Mouse (Mus musculus): ENCODE measurements around the gene Havcr1. TPM values are rescaled to one million over a fixed set of nuclear protein-coding genes. Genes with fewer than 3 reads are reported as not detected.

Havcr1 gene
- polyA plus RNA-seq, 1 experiment from 2014 or later: 2.7 TPM

DNA sequence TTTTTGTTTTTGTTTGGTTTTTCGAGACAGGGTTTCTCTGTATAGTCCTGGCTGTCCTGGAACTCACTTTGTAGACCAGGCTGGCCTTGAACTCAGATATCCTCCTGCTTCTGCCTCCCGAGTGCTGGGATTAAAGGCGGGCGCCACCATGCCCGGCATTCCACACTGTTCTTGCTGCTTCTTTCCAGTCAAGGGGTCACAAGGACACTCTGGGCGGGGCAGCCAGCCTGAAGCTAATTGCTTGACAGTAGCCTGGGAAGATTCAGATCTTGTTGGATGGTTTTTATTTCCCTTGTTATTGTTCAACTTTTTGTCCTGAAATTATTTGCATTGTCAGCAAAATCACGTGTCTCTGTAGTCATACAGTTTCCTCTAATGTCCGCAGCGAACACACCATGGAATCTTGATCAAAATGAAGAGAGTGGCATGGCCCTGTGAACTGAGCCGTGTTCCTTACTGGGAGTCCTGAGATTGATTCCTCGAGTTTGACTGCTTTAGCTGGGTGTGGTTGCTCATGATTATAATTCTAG lies 3.3 kb upstream of the Havcr1 start:
- H3K9me3 ChIP-seq (ENCODE audit: low read depth, low read length): no peaks in the 10 kb centered on the region
- H3K4me3 ChIP-seq (ENCODE audit: low read depth, low read length): no peak overlapping the region
- H3K4me1 ChIP-seq (ENCODE audit: insufficient read depth): no peaks in the 10 kb centered on the region
- no peak overlapping the region for H3K9ac ChIP-seq
- H3K27me3 ChIP-seq (ENCODE audit: insufficient read depth, low read length): no peaks in the 10 kb centered on the region
- 83% methylated on average over 11 of the region's 11 CpGs for WGBS
- no peak for TF ChIP-seq CTCF (IDR thresholded peaks at IDR 0.05; ENCODE audit: low read depth)
- no peak overlapping the region for H3K27ac ChIP-seq (ENCODE audit: low read depth)
- DNase-seq (no peak), ATAC-seq (ENCODE audit: insufficient read depth) (no peak)
- no peak overlapping the region for H3K4me2 ChIP-seq
- no peaks in the 10 kb centered on the region for H3K36me3 ChIP-seq (ENCODE audit: insufficient read depth)

- peak; percentile 39; the same call in 1 of the 2 replicates for ATAC-seq (ENCODE audit: insufficient read depth)
- DNase-seq: peak; percentile 50
- WGBS: 47% methylated on average over 6 of the region's 6 CpGs
Measured at GRCm38 (mm10) chr11:46733242-46733789, 1.6 kb upstream of the Havcr1 start.

DNA sequence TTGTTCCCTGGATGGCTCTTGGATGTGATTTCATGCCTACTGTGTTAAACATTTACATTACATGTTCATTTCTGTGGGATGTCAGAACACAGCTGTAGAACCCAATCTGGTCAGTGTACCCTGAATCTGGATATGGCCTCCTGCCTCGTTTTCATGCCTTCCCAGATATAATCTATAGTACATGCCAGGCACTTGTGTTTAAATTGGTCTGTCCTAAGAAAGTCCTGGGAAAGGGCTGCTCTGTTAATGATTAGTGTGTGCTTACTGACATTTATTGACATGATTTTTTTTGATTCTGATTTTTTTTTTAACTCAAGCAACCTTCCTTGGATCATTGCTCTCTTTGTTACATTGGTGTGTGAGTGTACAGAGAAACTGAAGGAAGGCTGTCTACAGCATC lies 263 bp upstream of the Havcr1 start:
- H3K4me2 ChIP-seq: no peak overlapping the region
- DNase-seq: no peak
- no peaks in the 10 kb centered on the region for H3K9me3 ChIP-seq (ENCODE audit: low read depth, low read length)
- no peaks in the 10 kb centered on the region for H3K36me3 ChIP-seq (ENCODE audit: insufficient read depth)
- H3K4me3 ChIP-seq (ENCODE audit: low read depth, low read length): no peak overlapping the region
- H3K4me1 ChIP-seq (ENCODE audit: insufficient read depth): no peaks in the 10 kb centered on the region
- ATAC-seq (ENCODE audit: insufficient read depth): no peak
- H3K27ac ChIP-seq (ENCODE audit: low read depth): no peak overlapping the region
- H3K27me3 ChIP-seq (ENCODE audit: insufficient read depth, low read length): no peaks in the 10 kb centered on the region
- TF ChIP-seq CTCF (IDR thresholded peaks at IDR 0.05; ENCODE audit: low read depth): no peak
- no peak overlapping the region for H3K9ac ChIP-seq
- WGBS: 37% methylated on average over 1 of the region's 1 CpGs

More at GRCm38 (mm10) chr11:46733242-46733789, 1.6 kb upstream of the Havcr1 start:
- H3K27me3 ChIP-seq (ENCODE audit: insufficient read depth, low read length): no peaks in the 10 kb centered on the region
- peak; percentile 56 for TF ChIP-seq CTCF (IDR thresholded peaks at IDR 0.05; ENCODE audit: low read depth)
- no peaks in the 10 kb centered on the region for H3K9me3 ChIP-seq (ENCODE audit: low read depth, low read length)
- H3K4me3 ChIP-seq (ENCODE audit: low read depth, low read length): no peak overlapping the region
- no peak overlapping the region for H3K9ac ChIP-seq
- H3K27ac ChIP-seq (ENCODE audit: low read depth): no peak overlapping the region
- no peaks in the 10 kb centered on the region for H3K36me3 ChIP-seq (ENCODE audit: insufficient read depth)
- H3K4me1 ChIP-seq (ENCODE audit: insufficient read depth): no peaks in the 10 kb centered on the region
- H3K4me2 ChIP-seq: no peak overlapping the region

DNA sequence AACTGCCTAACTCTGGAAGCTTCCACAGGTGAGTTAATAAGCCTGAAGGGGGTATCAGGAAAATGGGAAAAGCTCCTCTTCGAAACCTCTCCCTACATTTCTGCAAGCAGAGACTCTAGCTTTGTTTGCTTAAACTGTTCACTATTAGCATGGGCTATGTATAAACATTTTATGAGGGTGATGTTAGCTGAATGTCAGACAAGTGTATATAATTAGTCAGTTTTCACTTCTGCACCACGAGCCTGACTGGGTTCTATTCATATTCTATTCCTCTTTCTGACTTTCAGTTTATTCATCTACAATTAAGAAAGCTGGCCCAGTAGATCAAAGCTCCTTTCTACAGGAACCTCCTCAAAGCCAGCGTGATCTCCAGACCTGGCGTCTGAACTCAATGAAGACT lies 4.6 kb downstream of the Havcr1 start:
- Histone ChIP-seq H3K4me3 (ENCODE audit: low read depth, low read length) (no peak overlapping the region), H3K4me1 (ENCODE audit: insufficient read depth) (no peaks in the 10 kb centered on the region), H3K27me3 (ENCODE audit: insufficient read depth, low read length) (no peaks in the 10 kb centered on the region), H3K9me3 (ENCODE audit: low read depth, low read length) (no peaks in the 10 kb centered on the region), H3K4me2 (no peak overlapping the region), H3K27ac (ENCODE audit: low read depth) (no peak overlapping the region), H3K9ac (no peak overlapping the region), H3K36me3 (ENCODE audit: insufficient read depth) (no peaks in the 10 kb centered on the region)
- 28% methylated on average over 4 of the region's 4 CpGs for WGBS
- DNase-seq: peak; percentile 80
- ATAC-seq (ENCODE audit: insufficient read depth): peak; percentile 70
- TF ChIP-seq CTCF (IDR thresholded peaks at IDR 0.05; ENCODE audit: low read depth): no peak

- Histone ChIP-seq H3K36me3 (ENCODE audit: insufficient read depth) (no peaks in the 10 kb centered on the region), H3K9me3 (ENCODE audit: low read depth, low read length) (no peaks in the 10 kb centered on the region), H3K9ac (no peak overlapping the region), H3K4me3 (ENCODE audit: low read depth, low read length) (no peak overlapping the region), H3K27me3 (ENCODE audit: insufficient read depth, low read length) (no peaks in the 10 kb centered on the region), H3K4me1 (ENCODE audit: insufficient read depth) (no peaks in the 10 kb centered on the region), H3K4me2 (no peak overlapping the region), H3K27ac (ENCODE audit: low read depth) (no peak overlapping the region)
- no peak for ATAC-seq (ENCODE audit: insufficient read depth)
- no peak for TF ChIP-seq CTCF (IDR thresholded peaks at IDR 0.05; ENCODE audit: low read depth)
- DNase-seq: no peak
- 78% methylated on average over 4 of the region's 4 CpGs for WGBS
Measured at GRCm38 (mm10) chr11:46740886-46741285, 6.0 kb downstream of the Havcr1 start.

- Histone ChIP-seq H3K27ac (ENCODE audit: low read depth) (no peak overlapping the region), H3K27me3 (ENCODE audit: insufficient read depth, low read length) (no peaks in the 10 kb centered on the region), H3K4me2 (no peak overlapping the region), H3K9me3 (ENCODE audit: low read depth, low read length) (no peaks in the 10 kb centered on the region), H3K36me3 (ENCODE audit: insufficient read depth) (no peaks in the 10 kb centered on the region), H3K4me1 (ENCODE audit: insufficient read depth) (no peaks in the 10 kb centered on the region), H3K9ac (no peak overlapping the region), H3K4me3 (ENCODE audit: low read depth, low read length) (no peak overlapping the region)
- DNase-seq (no peak), ATAC-seq (ENCODE audit: insufficient read depth) (no peak)
- WGBS: 63% methylated on average over 3 of the region's 3 CpGs
- no peak for TF ChIP-seq CTCF (IDR thresholded peaks at IDR 0.05; ENCODE audit: low read depth)
Measured at GRCm38 (mm10) chr11:46741716-46742115, 6.8 kb downstream of the Havcr1 start.

- H3K4me1 ChIP-seq (ENCODE audit: insufficient read depth): no peaks in the 10 kb centered on the region
- no peaks in the 10 kb centered on the region for H3K9me3 ChIP-seq (ENCODE audit: low read depth, low read length)
- H3K4me2 ChIP-seq: no peak overlapping the region
- DNase-seq: no peak
- no peak overlapping the region for H3K4me3 ChIP-seq (ENCODE audit: low read depth, low read length)
- H3K9ac ChIP-seq: no peak overlapping the region
- no peak for TF ChIP-seq CTCF (IDR thresholded peaks at IDR 0.05; ENCODE audit: low read depth)
- H3K27ac ChIP-seq (ENCODE audit: low read depth): no peak overlapping the region
- 41% methylated on average over 2 of the region's 2 CpGs for WGBS
- H3K36me3 ChIP-seq (ENCODE audit: insufficient read depth): no peaks in the 10 kb centered on the region
- no peak for ATAC-seq (ENCODE audit: insufficient read depth)
- no peaks in the 10 kb centered on the region for H3K27me3 ChIP-seq (ENCODE audit: insufficient read depth, low read length)
Measured at GRCm38 (mm10) chr11:46747996-46748395, 13.1 kb downstream of the Havcr1 start.
